Mouse (Mus musculus) layer of hippocampus, adult 9-10 months (tissue): ENCODE measurements around the gene Lsm10.

Experiments used
- DNase-seq: peaks from one replicate; pipeline ENCODE4 v3.0.0; 2022; ENCODE audit warnings: low spot score

Lsm10 gene

GRCm38 (mm10) chr4:126118651-126119050 is 22.2 kb downstream of the Lsm10 start:
- no peak for DNase-seq

DNA sequence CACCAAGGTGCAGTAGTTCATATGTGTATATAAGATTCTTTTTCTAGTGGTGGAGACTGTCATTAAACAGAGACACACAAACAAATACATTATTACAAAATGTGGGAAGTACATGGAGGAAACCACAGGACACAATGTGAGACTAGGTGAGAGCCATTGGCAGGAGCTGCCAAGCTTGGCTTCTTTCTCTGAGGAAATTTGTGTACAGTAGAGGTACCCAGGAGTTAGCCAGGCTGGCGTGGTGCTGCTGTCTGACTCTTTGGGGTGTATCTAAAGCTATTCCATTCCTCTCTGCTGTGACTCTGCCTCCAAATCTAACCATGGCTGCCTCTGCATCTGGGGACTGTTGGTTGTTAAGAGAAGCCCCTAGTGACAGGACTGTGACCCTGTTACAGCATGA is 22.6 kb downstream of the Lsm10 start:
- DNase-seq, result no peak

- no peak for DNase-seq
Observed at GRCm38 (mm10) chr4:126120052-126120451, 23.6 kb downstream of the Lsm10 start.

DNA sequence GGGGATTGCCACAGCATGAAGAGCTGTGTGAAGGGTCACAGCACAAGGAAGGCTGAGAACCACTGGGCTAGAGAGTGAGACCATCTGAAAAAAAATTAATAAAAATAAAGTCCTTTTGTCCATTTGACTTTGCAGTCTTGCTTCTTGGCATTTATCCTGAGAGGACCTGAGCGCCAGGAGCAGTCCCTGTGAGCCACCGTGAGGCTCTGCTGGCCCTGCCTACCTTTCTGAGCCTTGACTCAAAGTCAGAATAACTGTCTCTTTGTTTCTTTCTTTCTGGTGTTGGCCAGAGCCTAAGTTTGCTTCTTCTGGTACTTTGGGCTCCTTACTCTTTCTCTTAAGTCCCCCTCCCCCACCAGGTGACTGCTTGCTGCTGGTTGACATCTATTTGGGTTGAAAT is 24.1 kb downstream of the Lsm10 start:
- DNase-seq, result no peak

DNA sequence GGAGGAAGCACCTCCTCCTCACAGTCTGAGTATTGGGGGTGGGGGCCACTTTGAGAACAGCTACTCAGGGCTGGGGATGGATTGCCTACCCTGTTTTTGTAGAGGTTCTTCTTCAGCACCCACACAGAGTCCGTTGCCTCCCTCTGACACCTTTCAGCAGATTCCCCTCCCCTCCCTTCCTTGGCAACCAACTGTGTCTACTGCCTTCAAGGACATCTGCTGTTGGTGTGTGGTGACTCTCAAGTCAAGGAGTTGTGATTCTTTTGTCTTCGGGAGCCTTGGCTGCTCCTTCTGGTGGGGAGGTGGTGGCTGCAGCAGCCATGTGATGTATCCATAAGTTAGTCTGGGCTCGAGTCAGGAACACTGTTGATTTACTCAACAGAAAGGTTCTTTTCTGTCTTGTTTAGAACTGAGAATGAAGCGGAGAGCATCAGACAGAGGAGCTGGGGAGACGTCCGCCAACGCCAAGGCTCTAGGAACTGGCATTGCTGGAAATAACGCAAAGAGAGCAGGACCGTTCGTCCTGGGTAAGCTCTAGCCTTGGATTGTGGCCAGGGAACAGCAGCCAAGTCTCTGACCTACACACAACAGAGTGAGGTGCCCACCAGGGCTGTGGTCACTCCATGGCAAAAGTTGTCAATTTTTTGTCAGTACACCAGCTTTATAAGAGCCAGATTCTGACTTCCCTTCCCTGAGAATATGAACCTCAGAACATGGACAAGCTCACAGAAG is 27.1 kb downstream of the Lsm10 start:
- no peak for DNase-seq

DNA sequence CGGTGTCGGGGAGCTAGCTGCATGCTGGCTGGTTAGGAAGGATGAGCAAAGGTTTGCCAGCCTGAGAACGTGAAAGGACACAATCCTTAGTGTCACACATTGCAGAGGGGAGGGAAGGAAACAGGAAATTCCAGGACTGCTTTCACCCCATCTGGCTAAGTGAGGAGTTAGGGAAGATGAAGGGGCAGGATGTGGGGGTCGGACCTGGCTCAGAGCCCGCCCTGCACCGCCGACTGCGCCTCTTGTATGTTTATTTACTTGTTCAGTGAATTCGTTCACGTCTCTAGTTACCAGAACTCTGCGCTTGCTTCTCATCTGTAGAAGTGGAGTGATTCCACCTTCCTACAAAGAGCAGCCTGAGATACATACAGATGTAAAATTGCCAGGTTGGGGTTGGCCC is 34.1 kb downstream of the Lsm10 start:
- no peak for DNase-seq

DNA sequence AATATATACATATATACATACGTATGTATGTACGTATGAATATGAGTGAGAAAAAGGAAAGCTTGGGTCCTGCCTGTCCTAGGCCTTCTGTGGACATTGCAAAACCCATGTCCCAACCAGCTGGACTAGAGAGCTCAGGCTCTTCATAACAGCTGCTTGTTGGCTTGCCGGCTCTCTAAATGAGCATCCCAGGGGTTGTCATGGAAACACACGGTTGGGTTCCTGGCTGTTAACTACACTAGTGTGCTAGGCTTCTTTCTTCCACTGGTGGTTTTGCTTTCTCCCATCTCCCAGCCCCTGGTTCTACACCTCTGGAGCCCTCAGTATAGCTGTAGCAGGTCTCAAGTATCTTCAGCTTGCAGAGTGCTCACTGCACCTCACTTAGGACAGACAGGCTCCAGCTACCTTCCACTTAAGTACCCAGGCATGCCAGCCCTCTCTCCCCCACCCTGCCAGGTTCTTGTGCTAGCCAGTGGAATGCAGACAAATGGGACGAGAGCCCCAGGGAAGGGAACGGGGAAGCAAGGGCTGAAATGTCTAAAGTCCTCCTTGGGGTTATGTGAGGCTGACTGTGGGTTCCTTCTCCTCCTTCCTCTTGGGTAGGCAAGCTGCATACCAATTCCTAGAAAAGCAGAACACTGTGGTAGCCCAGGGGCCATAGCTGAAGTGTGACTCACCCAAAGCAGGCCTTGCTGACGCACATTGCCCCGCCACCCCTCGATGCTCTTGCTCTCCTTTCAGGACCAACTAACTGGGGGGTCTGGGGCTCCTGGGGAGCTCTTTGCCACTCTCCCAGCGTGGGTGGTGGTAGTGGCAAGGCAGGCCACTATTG is 35.1 kb downstream of the Lsm10 start:
- no peak for DNase-seq

- no peak for DNase-seq
Observed at GRCm38 (mm10) chr4:126132636-126133264, 36.3 kb downstream of the Lsm10 start.

DNA sequence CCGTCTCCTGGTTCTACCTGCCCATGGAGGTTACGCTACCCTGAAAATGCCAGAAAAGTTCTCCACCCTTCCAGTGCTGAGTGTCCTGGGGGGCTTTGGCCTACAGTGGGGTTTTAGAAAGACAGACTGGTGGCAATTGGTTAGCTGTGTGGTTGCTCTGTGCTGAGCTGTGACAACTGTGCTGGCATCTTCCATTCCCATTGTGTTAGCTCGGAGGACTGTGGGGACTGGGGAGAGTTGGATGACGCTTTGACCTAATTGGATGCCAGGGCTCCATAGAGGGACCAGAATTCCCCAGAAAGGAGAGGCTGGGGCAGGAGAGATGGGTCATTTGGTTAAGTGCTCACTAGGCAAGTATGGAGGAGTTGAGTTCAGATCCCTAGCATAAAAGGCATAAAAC is 37.8 kb downstream of the Lsm10 start:
- DNase-seq, result no peak

DNA sequence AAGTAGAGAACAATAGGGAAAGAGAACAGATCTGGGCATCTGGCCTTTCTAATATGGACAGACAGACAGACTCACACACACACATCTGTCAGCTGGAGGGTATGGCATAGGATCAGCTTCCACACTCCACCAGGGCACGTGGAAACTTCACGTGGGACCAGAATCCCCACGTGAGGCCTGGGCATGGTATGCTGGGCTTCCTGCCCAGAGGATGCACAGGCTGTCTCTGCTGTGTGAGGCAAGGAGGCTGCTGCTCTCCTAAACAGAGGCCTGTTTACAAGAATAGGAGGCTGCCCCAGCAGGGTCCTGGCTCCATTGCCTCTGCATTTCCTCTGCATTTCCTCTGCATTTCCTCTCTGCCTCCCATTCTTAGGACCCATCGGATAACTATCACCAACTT is 38.2 kb downstream of the Lsm10 start:
- no peak for DNase-seq

DNA sequence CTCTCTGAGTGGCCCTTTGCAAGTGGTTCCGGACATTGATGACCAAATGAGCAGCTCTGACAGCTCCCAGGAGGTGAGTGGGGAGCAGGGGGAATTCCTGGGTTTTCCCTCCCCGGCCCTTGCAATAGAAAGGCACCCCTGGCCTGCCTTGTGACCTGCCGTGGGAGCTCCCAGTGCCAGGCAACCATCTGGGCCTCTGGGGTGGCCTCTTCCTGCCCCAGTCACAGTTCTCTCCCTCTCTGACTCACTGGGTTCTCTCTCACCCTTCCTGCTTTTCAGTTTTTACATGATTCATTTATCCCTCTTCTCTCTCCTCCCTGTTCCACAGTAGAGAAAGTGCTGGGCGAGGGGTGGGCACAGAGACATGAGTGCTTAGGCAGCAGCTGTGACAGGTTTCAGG is 41.4 kb downstream of the Lsm10 start:
- no peak for DNase-seq

DNA sequence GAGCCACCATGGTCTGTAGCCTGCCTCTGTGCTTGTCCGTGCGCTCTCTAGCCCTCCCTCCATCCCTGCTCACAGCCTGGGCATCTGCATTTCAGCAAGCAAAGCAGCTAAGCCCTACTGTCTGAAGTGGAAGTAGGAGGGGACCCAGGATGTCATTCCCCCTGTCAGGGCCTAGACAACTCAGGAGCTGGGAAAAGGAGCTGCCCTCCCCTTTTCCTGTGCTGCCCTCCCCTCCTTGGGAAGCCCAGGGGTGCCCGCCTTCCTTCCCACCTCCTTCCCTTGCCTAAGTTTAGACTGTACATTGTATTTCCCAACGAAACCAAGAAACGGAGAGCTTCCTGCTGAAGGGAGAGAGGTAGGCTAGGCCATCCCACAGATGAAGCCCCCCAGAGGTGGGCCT is 44.6 kb downstream of the Lsm10 start:
- no peak for DNase-seq

- DNase-seq, result no peak
Observed at GRCm38 (mm10) chr4:126145396-126145795, 49.0 kb downstream of the Lsm10 start.

DNA sequence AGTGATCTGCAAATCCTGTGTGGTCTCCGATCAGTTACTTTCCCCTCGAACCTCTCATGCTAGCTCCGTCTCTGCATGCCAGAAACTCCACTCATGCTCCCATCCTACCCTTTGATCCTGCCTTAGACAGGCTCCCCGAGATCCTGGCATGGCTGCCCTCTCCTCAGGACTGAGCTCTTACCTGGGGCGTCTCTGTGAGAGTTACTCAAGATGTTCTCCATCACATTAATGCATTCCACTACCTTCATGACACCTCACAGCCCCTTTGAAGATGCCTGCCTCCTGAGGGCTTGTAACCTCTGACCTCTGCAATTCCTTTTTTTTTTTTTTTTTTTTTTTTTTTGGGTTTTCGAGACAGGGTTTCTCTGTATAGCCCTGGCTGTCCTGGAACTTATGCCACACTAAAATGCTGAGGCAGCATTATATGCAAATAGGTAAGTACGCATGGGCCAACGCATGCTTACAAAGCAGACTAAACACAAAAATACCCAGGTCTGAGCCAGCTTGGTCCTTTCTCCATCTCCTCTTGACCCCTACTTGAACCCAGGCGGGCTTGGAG is 50.6 kb downstream of the Lsm10 start:
- DNase-seq, result no peak

- DNase-seq, result no peak
Observed at GRCm38 (mm10) chr4:126147533-126148160, 51.2 kb downstream of the Lsm10 start, which contains the start of gene Eva1b. Gene Eva1b (plus strand): TSS chr4:126147744.
